Mouse (Mus musculus): ENCODE data around the gene Mamdc2.

DNA sequence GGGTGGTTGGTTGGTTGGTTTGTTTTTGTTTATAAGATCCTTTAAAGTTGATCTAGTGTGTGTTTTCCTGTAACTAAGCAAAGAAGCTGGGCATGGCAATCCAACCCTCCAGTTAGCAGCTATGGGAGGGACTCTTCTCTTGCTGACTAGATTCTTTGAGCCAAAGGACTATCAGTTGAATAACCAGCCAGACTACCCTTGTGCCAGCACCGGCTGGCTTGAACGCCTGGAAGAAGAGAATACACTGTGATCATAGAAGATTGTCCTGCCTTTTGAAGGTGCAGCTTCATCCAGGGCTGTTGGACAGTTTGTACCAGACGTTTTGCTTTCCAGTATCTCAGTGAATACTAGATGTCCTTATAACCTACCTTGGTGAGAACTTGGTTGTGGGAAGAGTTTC, 86.2 kb downstream of the Mamdc2 start:
- TF ChIP-seq CTCF (IDR thresholded peaks at IDR 0.05; ENCODE audit: low read depth) = no peak
- TF ChIP-seq EP300 (IDR thresholded peaks at IDR 0.05; ENCODE audit: low read depth) = no peak
